Mouse (Mus musculus): ENCODE measurements around the gene Nfib.

- TF ChIP-seq POLR2A (IDR thresholded peaks at IDR 0.05; ENCODE audit: borderline replicate concordance, extremely low read depth, low read depth, low read length) (no peak), CTCF (IDR thresholded peaks at IDR 0.05; ENCODE audit: insufficient read depth, low read length) (no peak)
Measured at GRCm38 (mm10) chr4:82662222-82662621, 43.3 kb downstream of the Nfib start.

All from lung, adult 2 months (tissue).